Mouse (Mus musculus) kidney, adult 2 months (tissue): ENCODE data around the gene Trp53bp1.

Source experiments
- CTCF ChIP-seq: fragments of 200-500 bp; conservative IDR thresholded peaks from 2 replicates; pipeline ENCODE4 v1.5.1; 2011; ENCODE audit warnings: low read depth, mild to moderate bottlenecking, control low read depth, low read length, moderate library complexity, mixed read lengths; ENCODE audit not compliant: insufficient read depth, insufficient read length
- POLR2A ChIP-seq: fragments of 200-500 bp; IDR thresholded peaks from one replicate; pipeline ENCODE4 v1.6.1; 2011; ENCODE audit warnings: low read depth, low read length, control low read depth

DNA sequence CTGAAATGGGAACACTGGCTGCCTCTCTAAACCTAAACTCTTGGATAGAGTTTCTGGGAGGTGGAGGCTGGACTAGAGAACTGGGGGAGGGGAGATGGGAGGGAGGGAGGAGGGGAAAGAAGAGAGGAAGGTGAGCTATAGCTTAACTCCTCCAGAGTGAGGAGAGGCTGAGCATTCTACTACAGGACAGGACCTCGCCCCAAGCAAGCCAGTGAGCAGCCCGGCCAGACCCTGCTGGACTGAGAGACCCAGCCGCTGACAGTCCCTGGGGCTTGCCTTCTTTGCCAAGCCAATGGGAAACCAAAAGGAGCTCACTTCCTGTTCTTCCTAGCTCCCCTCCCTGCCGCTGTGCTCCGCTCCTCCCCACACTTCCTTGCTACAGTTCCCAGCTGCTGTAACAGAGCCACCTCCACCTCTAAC, 37.8 kb upstream of the Trp53bp1 start:
- no peak for TF ChIP-seq CTCF
- no peak for TF ChIP-seq POLR2A
